Mouse (Mus musculus): ENCODE measurements at regions not wholly inside any gene's neighbourhood (a gene's known extent, or its start where the extent isn't known, plus 50 kb on each side); places are given as distances from the start of the nearest gene placed in this dataset.

DNA sequence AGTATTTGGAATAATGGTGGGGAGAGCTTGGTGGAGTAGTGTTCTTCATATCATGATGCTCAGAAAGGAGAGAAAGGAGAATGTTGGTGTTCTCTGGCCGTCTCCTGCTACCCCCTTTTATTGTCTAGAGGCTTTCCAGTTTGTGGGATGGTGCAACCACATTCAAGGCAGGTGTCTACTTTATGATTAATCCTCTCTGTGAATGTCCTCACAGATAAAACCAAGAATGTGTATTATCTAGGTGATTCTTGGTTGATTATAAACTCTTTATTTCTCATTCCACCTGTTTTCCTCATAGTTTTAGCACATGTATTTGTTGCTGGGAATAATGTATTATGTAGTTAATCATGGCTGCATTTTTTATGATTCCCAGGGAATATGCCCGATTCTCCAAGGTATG is 910.9 kb upstream of the Lrrc6 start:
- Histone ChIP-seq H3K4me3 (ENCODE audit: low read depth, low read length) (no peak overlapping the region), H3K36me3 (ENCODE audit: control insufficient read depth, insufficient read depth) (no peaks in the 10 kb centered on the region), H3K9ac (ENCODE audit: low read depth, low read length) (no peak overlapping the region), H3K27ac (ENCODE audit: low read length) (no peak overlapping the region), H3K27me3 (ENCODE audit: control insufficient read depth, insufficient read depth, low read depth, low read length) (no peaks in the 10 kb centered on the region), H3K4me1 (ENCODE audit: control insufficient read depth, low read depth, low read length) (no peaks in the 10 kb centered on the region; the same call in 1 of the 2 replicates), H3K9me3 (replicated peaks; ENCODE audit: control insufficient read depth, low read length) (no peaks in the 10 kb centered on the region), H3K4me2 (ENCODE audit: low read depth, low read length) (no peak overlapping the region)
- ATAC-seq (ENCODE audit: low read depth) = no peak
- 52% methylated on average over 2 of the region's 2 CpGs for WGBS (ENCODE audit: insufficient replicate concordance)

DNA sequence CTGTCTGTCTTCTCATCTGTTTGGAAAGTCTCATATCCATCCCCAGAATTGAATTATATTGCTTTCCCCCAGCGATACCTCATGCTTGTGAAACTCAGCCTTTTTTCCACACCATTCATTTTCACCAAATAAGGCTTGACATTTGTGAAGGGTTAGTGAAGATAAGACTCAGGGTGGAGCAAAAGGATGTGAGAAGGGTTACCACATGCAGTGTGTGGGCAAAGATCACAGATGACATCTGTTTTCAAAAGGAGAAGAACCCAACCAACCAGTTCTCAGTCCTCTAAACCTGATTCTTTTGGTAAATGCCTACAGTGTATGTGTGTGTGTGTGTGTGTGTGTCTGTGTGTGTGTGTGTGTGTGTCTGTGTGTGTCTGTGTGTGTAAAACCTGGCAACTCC is 909.3 kb upstream of the Lrrc6 start:
- peak; percentile 63; the same call in 1 of the 2 replicates for ATAC-seq (ENCODE audit: low read depth)

DNA sequence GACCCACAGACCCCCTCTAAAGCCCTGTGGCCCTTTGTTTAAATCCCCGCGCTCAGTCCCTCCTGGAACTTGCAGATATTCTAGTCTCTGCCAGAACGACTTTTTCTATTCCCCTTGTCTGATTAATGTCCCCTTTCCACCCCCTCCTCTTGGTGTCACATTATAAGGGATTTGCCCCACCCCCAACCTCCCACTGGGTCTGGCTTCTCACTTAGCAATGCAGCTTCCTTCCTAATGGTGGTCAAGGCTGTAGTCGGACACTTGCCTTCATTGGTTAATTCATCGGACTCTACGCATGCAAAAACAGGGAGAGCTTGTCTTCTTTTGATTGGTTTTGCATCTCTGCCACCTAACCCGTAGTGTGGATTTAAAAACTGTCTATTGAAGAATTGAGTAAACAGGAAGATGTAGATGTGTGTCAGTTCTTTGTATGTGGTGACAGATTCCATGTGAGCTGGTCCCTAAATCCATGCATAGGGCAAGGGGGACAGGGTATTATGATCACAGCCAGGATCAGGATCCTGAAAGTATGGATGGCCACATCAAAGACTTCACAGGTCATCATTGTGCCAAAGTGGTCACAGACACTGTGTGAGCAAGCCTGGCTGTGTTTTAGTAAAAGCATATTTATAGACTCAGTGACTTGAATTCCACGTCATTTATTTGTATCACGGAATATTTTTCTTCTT is 908.3 kb upstream of the Lrrc6 start:
- no peak overlapping the region for H3K27ac ChIP-seq (ENCODE audit: low read length)
- H3K4me1 ChIP-seq (ENCODE audit: control insufficient read depth, low read depth, low read length) = no peaks in the 10 kb centered on the region; the same call in 1 of the 2 replicates
- H3K4me2 ChIP-seq (ENCODE audit: low read depth, low read length) = no peak overlapping the region
- 49% methylated on average over 9 of the region's 9 CpGs for WGBS (ENCODE audit: insufficient replicate concordance)
- H3K4me3 ChIP-seq (ENCODE audit: low read depth, low read length) = no peak overlapping the region
- no peaks in the 10 kb centered on the region for H3K27me3 ChIP-seq (ENCODE audit: control insufficient read depth, insufficient read depth, low read depth, low read length)
- H3K36me3 ChIP-seq (ENCODE audit: control insufficient read depth, insufficient read depth) = no peaks in the 10 kb centered on the region
- no peaks in the 10 kb centered on the region for H3K9me3 ChIP-seq (replicated peaks; ENCODE audit: control insufficient read depth, low read length)
- H3K9ac ChIP-seq (ENCODE audit: low read depth, low read length) = no peak overlapping the region
- no peak for ATAC-seq (ENCODE audit: low read depth)

More for the DNA sequence above, 909.3 kb upstream of the Lrrc6 start:
- H3K36me3 ChIP-seq (ENCODE audit: control insufficient read depth, insufficient read depth) = no peaks in the 10 kb centered on the region
- H3K9me3 ChIP-seq (replicated peaks; ENCODE audit: control insufficient read depth, low read length) = no peaks in the 10 kb centered on the region
- H3K9ac ChIP-seq (ENCODE audit: low read depth, low read length) = no peak overlapping the region
- no peaks in the 10 kb centered on the region; the same call in 1 of the 2 replicates for H3K4me1 ChIP-seq (ENCODE audit: control insufficient read depth, low read depth, low read length)
- H3K27ac ChIP-seq (ENCODE audit: low read length) = no peak overlapping the region
- no peak overlapping the region for H3K4me2 ChIP-seq (ENCODE audit: low read depth, low read length)
- WGBS (ENCODE audit: insufficient replicate concordance) = 15% methylated on average over 1 of the region's 1 CpGs
- H3K4me3 ChIP-seq (ENCODE audit: low read depth, low read length) = no peak overlapping the region
- no peaks in the 10 kb centered on the region for H3K27me3 ChIP-seq (ENCODE audit: control insufficient read depth, insufficient read depth, low read depth, low read length)

DNA sequence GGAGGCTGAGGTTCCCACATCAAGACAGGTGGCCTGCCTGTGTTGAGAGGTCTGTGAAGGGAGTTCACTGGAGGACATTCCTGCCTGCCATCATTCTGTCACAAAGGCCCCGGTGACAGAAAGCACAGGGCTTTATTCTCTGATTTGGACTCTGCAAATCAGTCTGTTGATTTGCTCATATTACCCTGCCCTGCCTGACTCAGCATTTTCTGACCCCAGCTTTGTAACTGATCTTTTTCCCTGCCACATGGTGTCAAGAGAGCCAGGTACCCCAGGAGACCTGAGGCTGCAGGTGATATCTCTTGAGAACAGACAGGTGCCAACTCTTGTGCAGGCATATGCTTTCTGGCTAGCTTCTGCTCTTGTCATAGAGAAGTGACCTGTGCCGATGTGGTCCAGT is 906.5 kb upstream of the Lrrc6 start:
- Histone ChIP-seq H3K27ac (ENCODE audit: low read length) (no peak overlapping the region), H3K9ac (ENCODE audit: low read depth, low read length) (no peak overlapping the region), H3K9me3 (replicated peaks; ENCODE audit: control insufficient read depth, low read length) (no peaks in the 10 kb centered on the region), H3K4me3 (ENCODE audit: low read depth, low read length) (no peak overlapping the region), H3K36me3 (ENCODE audit: control insufficient read depth, insufficient read depth) (no peaks in the 10 kb centered on the region), H3K4me2 (ENCODE audit: low read depth, low read length) (no peak overlapping the region), H3K4me1 (ENCODE audit: control insufficient read depth, low read depth, low read length) (no peaks in the 10 kb centered on the region; the same call in 1 of the 2 replicates), H3K27me3 (ENCODE audit: control insufficient read depth, insufficient read depth, low read depth, low read length) (no peaks in the 10 kb centered on the region)
- ATAC-seq (ENCODE audit: low read depth) = no peak
- WGBS (ENCODE audit: insufficient replicate concordance) = 53% methylated on average over 2 of the region's 2 CpGs

- H3K9ac ChIP-seq (ENCODE audit: low read depth, low read length) = no peak overlapping the region
- H3K4me3 ChIP-seq (ENCODE audit: low read depth, low read length) = no peak overlapping the region
- H3K27me3 ChIP-seq (ENCODE audit: control insufficient read depth, insufficient read depth, low read depth, low read length) = no peaks in the 10 kb centered on the region
- H3K36me3 ChIP-seq (ENCODE audit: control insufficient read depth, insufficient read depth) = no peaks in the 10 kb centered on the region
- H3K4me2 ChIP-seq (ENCODE audit: low read depth, low read length) = no peak overlapping the region
- no peaks in the 10 kb centered on the region; the same call in 1 of the 2 replicates for H3K4me1 ChIP-seq (ENCODE audit: control insufficient read depth, low read depth, low read length)
- H3K27ac ChIP-seq (ENCODE audit: low read length) = no peak overlapping the region
- WGBS (ENCODE audit: insufficient replicate concordance) = 35% methylated on average over 2 of the region's 2 CpGs
- no peaks in the 10 kb centered on the region for H3K9me3 ChIP-seq (replicated peaks; ENCODE audit: control insufficient read depth, low read length)
- ATAC-seq (ENCODE audit: low read depth) = no peak
These were observed 904.8 kb upstream of the Lrrc6 start for GRCm38 (mm10) chr15:67405523-67405922.

- no peaks in the 10 kb centered on the region for H3K9me3 ChIP-seq (replicated peaks; ENCODE audit: control insufficient read depth, low read length)
- no peak for ATAC-seq (ENCODE audit: low read depth)
- H3K4me2 ChIP-seq (ENCODE audit: low read depth, low read length) = no peak overlapping the region
- no peak overlapping the region for H3K27ac ChIP-seq (ENCODE audit: low read length)
- H3K27me3 ChIP-seq (ENCODE audit: control insufficient read depth, insufficient read depth, low read depth, low read length) = no peaks in the 10 kb centered on the region
- H3K9ac ChIP-seq (ENCODE audit: low read depth, low read length) = no peak overlapping the region
- no peaks in the 10 kb centered on the region; the same call in 1 of the 2 replicates for H3K4me1 ChIP-seq (ENCODE audit: control insufficient read depth, low read depth, low read length)
- no peaks in the 10 kb centered on the region for H3K36me3 ChIP-seq (ENCODE audit: control insufficient read depth, insufficient read depth)
- no peak overlapping the region for H3K4me3 ChIP-seq (ENCODE audit: low read depth, low read length)
- 55% methylated on average over 2 of the region's 2 CpGs for WGBS (ENCODE audit: insufficient replicate concordance)
These were observed 904.3 kb upstream of the Lrrc6 start for GRCm38 (mm10) chr15:67405011-67405410.

DNA sequence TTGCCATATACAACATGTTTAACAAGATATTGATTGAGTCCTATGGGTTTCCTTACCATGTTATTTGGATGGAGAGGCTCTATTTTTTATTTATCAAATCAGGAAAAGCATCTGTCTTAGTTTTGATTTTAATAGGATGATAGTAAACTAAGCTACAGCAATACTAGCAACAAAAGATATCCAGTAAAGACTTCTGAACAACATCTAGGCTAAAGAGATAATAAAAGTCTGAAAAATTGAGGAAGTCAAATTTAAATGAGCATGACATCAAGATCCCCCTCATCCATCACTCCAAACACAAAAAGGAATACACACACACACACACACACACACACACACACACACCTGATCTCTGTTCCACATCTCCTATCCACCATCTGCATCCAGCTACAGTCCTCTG is 901.6 kb upstream of the Lrrc6 start:
- ATAC-seq (ENCODE audit: low read depth) = no peak
- Histone ChIP-seq H3K4me2 (ENCODE audit: low read depth, low read length) (no peak overlapping the region), H3K27ac (ENCODE audit: low read length) (no peak overlapping the region), H3K27me3 (ENCODE audit: control insufficient read depth, insufficient read depth, low read depth, low read length) (no peaks in the 10 kb centered on the region), H3K4me1 (ENCODE audit: control insufficient read depth, low read depth, low read length) (no peaks in the 10 kb centered on the region), H3K9ac (ENCODE audit: low read depth, low read length) (no peak overlapping the region), H3K36me3 (ENCODE audit: control insufficient read depth, insufficient read depth) (no peaks in the 10 kb centered on the region), H3K4me3 (ENCODE audit: low read depth, low read length) (no peak overlapping the region), H3K9me3 (replicated peaks; ENCODE audit: control insufficient read depth, low read length) (no peaks in the 10 kb centered on the region)

- Histone ChIP-seq H3K9me3 (replicated peaks; ENCODE audit: control insufficient read depth, low read length) (no peaks in the 10 kb centered on the region), H3K27me3 (ENCODE audit: control insufficient read depth, insufficient read depth, low read depth, low read length) (no peaks in the 10 kb centered on the region), H3K27ac (ENCODE audit: low read length) (no peak overlapping the region), H3K4me1 (ENCODE audit: control insufficient read depth, low read depth, low read length) (no peaks in the 10 kb centered on the region), H3K4me3 (ENCODE audit: low read depth, low read length) (no peak overlapping the region), H3K4me2 (ENCODE audit: low read depth, low read length) (no peak overlapping the region), H3K36me3 (ENCODE audit: control insufficient read depth, insufficient read depth) (no peaks in the 10 kb centered on the region), H3K9ac (ENCODE audit: low read depth, low read length) (no peak overlapping the region)
- ATAC-seq (ENCODE audit: low read depth) = no peak
- WGBS (ENCODE audit: insufficient replicate concordance) = 46% methylated on average over 5 of the region's 5 CpGs
These were observed 896.6 kb upstream of the Lrrc6 start for GRCm38 (mm10) chr15:67397269-67397668.

DNA sequence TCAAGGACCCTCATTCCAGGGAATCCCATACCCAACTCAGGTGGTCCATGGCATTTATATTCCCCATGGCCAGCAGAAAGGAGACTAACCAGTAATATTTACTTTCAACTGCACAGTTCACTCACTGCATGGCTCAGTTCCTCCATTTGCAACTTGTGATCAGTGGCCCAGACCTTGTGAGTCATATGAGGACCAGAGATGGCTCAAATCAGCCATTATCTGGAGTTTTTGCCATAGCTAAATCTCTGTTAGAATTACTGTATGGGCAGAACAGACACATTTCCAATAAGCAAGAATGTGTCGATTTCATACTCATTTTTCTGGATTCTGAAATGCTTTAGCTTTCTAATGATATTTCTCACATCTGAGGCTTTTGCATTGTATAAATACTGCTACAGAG is 894.4 kb upstream of the Lrrc6 start:
- Histone ChIP-seq H3K4me1 (ENCODE audit: control insufficient read depth, low read depth, low read length) (no peaks in the 10 kb centered on the region), H3K9ac (ENCODE audit: low read depth, low read length) (no peak overlapping the region), H3K36me3 (ENCODE audit: control insufficient read depth, insufficient read depth) (no peaks in the 10 kb centered on the region), H3K4me3 (ENCODE audit: low read depth, low read length) (no peak overlapping the region), H3K27me3 (ENCODE audit: control insufficient read depth, insufficient read depth, low read depth, low read length) (no peaks in the 10 kb centered on the region), H3K9me3 (replicated peaks; ENCODE audit: control insufficient read depth, low read length) (no peaks in the 10 kb centered on the region), H3K27ac (ENCODE audit: low read length) (no peak overlapping the region), H3K4me2 (ENCODE audit: low read depth, low read length) (no peak overlapping the region)
- ATAC-seq (ENCODE audit: low read depth) = no peak
- 63% methylated on average over 1 of the region's 1 CpGs for WGBS (ENCODE audit: insufficient replicate concordance)

Measured in liver, embryonic 16.5 days (tissue).